Mouse (Mus musculus): Measurements from ENCODE around the gene Hoxb5.

Hoxb5 gene

DNA sequence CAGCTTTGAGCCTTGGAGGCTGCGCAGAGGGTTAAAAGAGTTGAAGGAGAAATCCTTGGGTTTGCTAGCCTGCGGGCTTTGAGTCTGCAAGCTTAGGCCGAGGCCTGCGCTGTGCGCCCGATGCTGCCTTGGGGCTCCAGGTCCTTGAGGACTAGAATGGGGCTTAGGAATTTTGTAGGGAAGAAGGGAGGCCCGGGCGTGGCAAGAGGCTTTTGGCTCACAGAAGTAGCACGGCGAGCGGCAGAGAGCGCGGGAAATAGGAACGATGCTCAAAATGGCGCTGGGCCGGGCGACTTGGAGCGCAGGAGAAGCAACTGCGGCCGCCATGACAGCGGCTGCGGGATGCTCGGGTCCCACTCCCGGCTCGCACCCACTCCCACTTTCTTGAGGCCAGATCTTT is 51.2 kb downstream of the Hoxb5 start:
- no peak for DNase-seq (ENCODE audit: low spot score)

DNA sequence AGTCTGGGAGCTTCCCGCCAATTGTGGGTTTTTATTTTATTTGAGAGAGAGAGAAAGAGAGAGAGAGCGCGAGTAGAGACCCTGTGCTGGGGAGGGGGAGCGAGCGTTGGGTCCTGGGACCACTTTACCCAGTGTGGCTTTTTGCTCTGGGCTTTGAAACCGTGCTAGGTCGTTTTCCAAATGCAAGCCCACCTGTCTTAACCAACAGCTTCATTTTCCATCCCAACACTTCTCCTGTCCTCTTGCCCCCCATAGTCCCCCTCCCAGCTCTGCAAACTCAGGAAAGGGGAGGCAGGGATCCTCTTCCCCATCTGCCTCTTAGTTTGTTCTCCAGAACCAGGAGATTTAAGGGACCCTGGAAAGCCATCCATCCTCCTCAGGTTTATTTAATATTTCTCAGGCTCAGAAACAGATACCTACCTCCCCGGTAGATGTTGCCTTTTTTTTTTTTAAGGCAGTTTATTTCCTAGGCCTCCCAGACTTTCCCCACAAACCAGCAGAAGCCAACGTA is 51.7 kb downstream of the Hoxb5 start:
- no peak for DNase-seq (ENCODE audit: low spot score)
